Mouse (Mus musculus): ENCODE results near the gene Atf6. TPM values are rescaled to one million over a fixed set of nuclear protein-coding genes. Genes with fewer than 3 reads are reported as not detected.

Atf6 gene
- polyA plus RNA-seq, 1 experiment from 2014 or later = 9.7 TPM

GRCm38 (mm10) chr1:170683863-170684262, 183.7 kb downstream of the Atf6 start:
- Histone ChIP-seq H3K27ac (ENCODE audit: low read depth) (no peak overlapping the region), H3K27me3 (replicated peaks; ENCODE audit: control insufficient read depth, insufficient read depth, low read length) (no peaks in the 10 kb centered on the region), H3K36me3 (ENCODE audit: control insufficient read depth, insufficient read depth, low read length) (peaks cover 8% of the 10 kb centered on the region; the same call in 1 of the 2 replicates), H3K9me3 (ENCODE audit: control insufficient read depth, low read length) (no peaks in the 10 kb centered on the region), H3K4me3 (ENCODE audit: low read depth, low read length) (no peak overlapping the region), H3K9ac (ENCODE audit: low read length) (no peak overlapping the region), H3K4me2 (ENCODE audit: low read length) (no peak overlapping the region), H3K4me1 (replicated peaks; ENCODE audit: control insufficient read depth, insufficient read depth, low read length) (no peaks in the 10 kb centered on the region)
- no peak for DNase-seq (ENCODE audit: low spot score)
- WGBS = 79% methylated on average over 6 of the region's 6 CpGs
- no peak for ATAC-seq (replicated peaks; ENCODE audit: low FRiP score, low TSS enrichment, low read depth)

- Histone ChIP-seq H3K27ac (ENCODE audit: low read depth) (no peak overlapping the region), H3K9ac (ENCODE audit: low read length) (no peak overlapping the region), H3K27me3 (replicated peaks; ENCODE audit: control insufficient read depth, insufficient read depth, low read length) (no peaks in the 10 kb centered on the region), H3K36me3 (ENCODE audit: control insufficient read depth, insufficient read depth, low read length) (peaks cover 8% of the 10 kb centered on the region; the same call in 1 of the 2 replicates), H3K9me3 (ENCODE audit: control insufficient read depth, low read length) (no peaks in the 10 kb centered on the region), H3K4me3 (ENCODE audit: low read depth, low read length) (no peak overlapping the region), H3K4me2 (ENCODE audit: low read length) (no peak overlapping the region), H3K4me1 (replicated peaks; ENCODE audit: control insufficient read depth, insufficient read depth, low read length) (no peaks in the 10 kb centered on the region)
- ATAC-seq (replicated peaks; ENCODE audit: low FRiP score, low TSS enrichment, low read depth) (no peak), DNase-seq (ENCODE audit: low spot score) (no peak)
- 79% methylated on average over 2 of the region's 2 CpGs for WGBS
These were observed 187.9 kb downstream of the Atf6 start for GRCm38 (mm10) chr1:170679624-170680023.

GRCm38 (mm10) chr1:170678861-170679260, 188.7 kb downstream of the Atf6 start:
- ATAC-seq (replicated peaks; ENCODE audit: low FRiP score, low TSS enrichment, low read depth) = no peak
- Histone ChIP-seq H3K4me2 (ENCODE audit: low read length) (no peak overlapping the region), H3K4me1 (replicated peaks; ENCODE audit: control insufficient read depth, insufficient read depth, low read length) (no peaks in the 10 kb centered on the region), H3K9ac (ENCODE audit: low read length) (no peak overlapping the region), H3K27ac (ENCODE audit: low read depth) (no peak overlapping the region), H3K36me3 (ENCODE audit: control insufficient read depth, insufficient read depth, low read length) (peaks cover 8% of the 10 kb centered on the region; the same call in 1 of the 2 replicates), H3K9me3 (ENCODE audit: control insufficient read depth, low read length) (no peaks in the 10 kb centered on the region), H3K4me3 (ENCODE audit: low read depth, low read length) (no peak overlapping the region), H3K27me3 (replicated peaks; ENCODE audit: control insufficient read depth, insufficient read depth, low read length) (no peaks in the 10 kb centered on the region)
- DNase-seq (ENCODE audit: low spot score) = no peak
- WGBS = 60% methylated on average over 4 of the region's 4 CpGs

GRCm38 (mm10) chr1:170677681-170678080, 189.9 kb downstream of the Atf6 start:
- ATAC-seq (replicated peaks; ENCODE audit: low FRiP score, low TSS enrichment, low read depth) = no peak
- 95% methylated on average over 4 of the region's 4 CpGs for WGBS
- no peaks in the 10 kb centered on the region for H3K9me3 ChIP-seq (ENCODE audit: control insufficient read depth, low read length)
- no peak overlapping the region for H3K9ac ChIP-seq (ENCODE audit: low read length)
- H3K4me2 ChIP-seq (ENCODE audit: low read length) = no peak overlapping the region
- no peak overlapping the region for H3K4me3 ChIP-seq (ENCODE audit: low read depth, low read length)
- no peaks in the 10 kb centered on the region for H3K4me1 ChIP-seq (replicated peaks; ENCODE audit: control insufficient read depth, insufficient read depth, low read length)
- no peak for DNase-seq (ENCODE audit: low spot score)
- H3K36me3 ChIP-seq (ENCODE audit: control insufficient read depth, insufficient read depth, low read length) = peaks cover 8% of the 10 kb centered on the region; the same call in 1 of the 2 replicates
- H3K27ac ChIP-seq (ENCODE audit: low read depth) = no peak overlapping the region
- H3K27me3 ChIP-seq (replicated peaks; ENCODE audit: control insufficient read depth, insufficient read depth, low read length) = no peaks in the 10 kb centered on the region

GRCm38 (mm10) chr1:170674184-170674775, 193.3 kb downstream of the Atf6 start:
- ATAC-seq (replicated peaks; ENCODE audit: low FRiP score, low TSS enrichment, low read depth) (no peak), DNase-seq (ENCODE audit: low spot score) (no peak)
- Histone ChIP-seq H3K4me2 (ENCODE audit: low read length) (no peak overlapping the region), H3K9me3 (ENCODE audit: control insufficient read depth, low read length) (no peaks in the 10 kb centered on the region; the same call in 1 of the 2 replicates), H3K9ac (ENCODE audit: low read length) (no peak overlapping the region), H3K4me3 (ENCODE audit: low read depth, low read length) (no peak overlapping the region), H3K36me3 (ENCODE audit: control insufficient read depth, insufficient read depth, low read length) (peaks cover 5% of the 10 kb centered on the region; the same call in 1 of the 2 replicates), H3K4me1 (replicated peaks; ENCODE audit: control insufficient read depth, insufficient read depth, low read length) (no peaks in the 10 kb centered on the region), H3K27me3 (replicated peaks; ENCODE audit: control insufficient read depth, insufficient read depth, low read length) (no peaks in the 10 kb centered on the region), H3K27ac (ENCODE audit: low read depth) (no peak overlapping the region)
- 80% methylated on average over 9 of the region's 9 CpGs for WGBS

- DNase-seq (ENCODE audit: low spot score) = no peak
These were observed 202.4 kb downstream of the Atf6 start for GRCm38 (mm10) chr1:170665200-170665599.

GRCm38 (mm10) chr1:170664620-170665185, 202.9 kb downstream of the Atf6 start:
- Histone ChIP-seq H3K4me1 (replicated peaks; ENCODE audit: control insufficient read depth, insufficient read depth, low read length) (no peaks in the 10 kb centered on the region), H3K9ac (ENCODE audit: low read length) (no peak overlapping the region), H3K4me3 (ENCODE audit: low read depth, low read length) (no peak overlapping the region), H3K4me2 (ENCODE audit: low read length) (no peak overlapping the region), H3K27me3 (replicated peaks; ENCODE audit: control insufficient read depth, insufficient read depth, low read length) (no peaks in the 10 kb centered on the region), H3K27ac (ENCODE audit: low read depth) (no peak overlapping the region), H3K9me3 (ENCODE audit: control insufficient read depth, low read length) (no peaks in the 10 kb centered on the region), H3K36me3 (ENCODE audit: control insufficient read depth, insufficient read depth, low read length) (0 out of 2 replicates have a peak, but pooled peaks cover 6% of the 10 kb centered on the region)
- DNase-seq (ENCODE audit: low spot score) = no peak
- WGBS = 84% methylated on average over 11 of the region's 11 CpGs
- no peak for ATAC-seq (replicated peaks; ENCODE audit: low FRiP score, low TSS enrichment, low read depth)

More at GRCm38 (mm10) chr1:170665200-170665599, 202.4 kb downstream of the Atf6 start:
- no peak overlapping the region for H3K4me2 ChIP-seq (ENCODE audit: low read length)
- no peaks in the 10 kb centered on the region for H3K27me3 ChIP-seq (replicated peaks; ENCODE audit: control insufficient read depth, insufficient read depth, low read length)
- no peaks in the 10 kb centered on the region for H3K9me3 ChIP-seq (ENCODE audit: control insufficient read depth, low read length)
- ATAC-seq (replicated peaks; ENCODE audit: low FRiP score, low TSS enrichment, low read depth) = no peak
- H3K27ac ChIP-seq (ENCODE audit: low read depth) = no peak overlapping the region
- H3K4me3 ChIP-seq (ENCODE audit: low read depth, low read length) = no peak overlapping the region
- 86% methylated on average over 7 of the region's 7 CpGs for WGBS
- no peaks in the 10 kb centered on the region for H3K4me1 ChIP-seq (replicated peaks; ENCODE audit: control insufficient read depth, insufficient read depth, low read length)
- H3K9ac ChIP-seq (ENCODE audit: low read length) = no peak overlapping the region
- 0 out of 2 replicates have a peak, but pooled peaks cover 7% of the 10 kb centered on the region for H3K36me3 ChIP-seq (ENCODE audit: control insufficient read depth, insufficient read depth, low read length)

GRCm38 (mm10) chr1:170659260-170659659, 208.3 kb downstream of the Atf6 start:
- H3K4me3 ChIP-seq (ENCODE audit: low read depth, low read length) = no peak overlapping the region
- WGBS = 53% methylated on average over 13 of the region's 13 CpGs

More at GRCm38 (mm10) chr1:170659260-170659659, 208.3 kb downstream of the Atf6 start:
- Histone ChIP-seq H3K27me3 (replicated peaks; ENCODE audit: control insufficient read depth, insufficient read depth, low read length) (no peaks in the 10 kb centered on the region), H3K36me3 (ENCODE audit: control insufficient read depth, insufficient read depth, low read length) (0 out of 2 replicates have a peak, but pooled peaks cover 6% of the 10 kb centered on the region), H3K4me1 (replicated peaks; ENCODE audit: control insufficient read depth, insufficient read depth, low read length) (no peaks in the 10 kb centered on the region), H3K4me2 (ENCODE audit: low read length) (no peak overlapping the region), H3K9ac (ENCODE audit: low read length) (no peak overlapping the region), H3K27ac (ENCODE audit: low read depth) (no peak overlapping the region), H3K9me3 (ENCODE audit: control insufficient read depth, low read length) (no peaks in the 10 kb centered on the region)
- DNase-seq (ENCODE audit: low spot score) (peak; percentile 65), ATAC-seq (replicated peaks; ENCODE audit: low FRiP score, low TSS enrichment, low read depth) (0 out of 2 replicates have a peak, but pooled peaks have one; percentile 40)

All from intestine, embryonic 14.5 days (tissue).